Mouse (Mus musculus) C2C12 (cell line): ENCODE data around the gene Fbln2. TPM values are rescaled to one million over a fixed set of nuclear protein-coding genes. Genes with fewer than 3 reads are reported as not detected.

Source experiments
- H3K27me3 ChIP-seq: one replicate; pipeline ENCODE4 v1.6.1; 2011; ENCODE audit not compliant: control insufficient read depth, insufficient read depth, insufficient read length
- H3K36me3 ChIP-seq: one replicate; pipeline ENCODE4 v1.6.1; 2011; ENCODE audit not compliant: control insufficient read depth, insufficient read depth
- H3K4me3 ChIP-seq: one replicate; pipeline ENCODE4 v1.5.1; 2011; ENCODE audit warnings: mild to moderate bottlenecking, control low read depth; ENCODE audit not compliant: poor library complexity, insufficient read depth, severe bottlenecking
- H3K79me2 ChIP-seq: one replicate; pipeline ENCODE4 v1.6.1; 2011; ENCODE audit not compliant: control insufficient read depth, insufficient read depth
- H3K79me3 ChIP-seq: one replicate; pipeline ENCODE4 v1.6.1; 2011; ENCODE audit warnings: low read depth, control low read depth
- H3ac ChIP-seq: one replicate; pipeline ENCODE3; 2011; ENCODE audit warnings: low read depth; ENCODE audit not compliant: control insufficient read depth, insufficient read length
- CEBPB ChIP-seq: IDR thresholded peaks from one replicate; pipeline ENCODE4 v1.6.1; 2011; ENCODE audit warnings: low read depth, mild to moderate bottlenecking, control low read depth, moderate library complexity
- CTCF ChIP-seq: IDR thresholded peaks from one replicate; pipeline ENCODE4 v1.5.1; 2011; ENCODE audit not compliant: control insufficient read depth, insufficient read depth, insufficient read length
- FOSL1 ChIP-seq: IDR thresholded peaks from one replicate; pipeline ENCODE4 v1.8.0; 2011; ENCODE audit warnings: mild to moderate bottlenecking, low read length; ENCODE audit not compliant: poor library complexity, insufficient read depth, severe bottlenecking
- MAX ChIP-seq: IDR thresholded peaks from one replicate; pipeline ENCODE4 v1.6.1; 2011; ENCODE audit warnings: mild to moderate bottlenecking, control low read depth
- MYOD1 ChIP-seq: IDR thresholded peaks from one replicate; pipeline ENCODE4 v1.6.1; 2011; ENCODE audit warnings: low read depth; ENCODE audit not compliant: control insufficient read depth, insufficient read length
- MYOG ChIP-seq: IDR thresholded peaks from one replicate; pipeline ENCODE4 v1.6.1; 2011; ENCODE audit not compliant: control insufficient read depth, insufficient read length; ENCODE audit errors: extremely low read depth
- USF1 ChIP-seq: IDR thresholded peaks from one replicate; pipeline ENCODE4 v1.6.1; 2011; ENCODE audit warnings: low read depth, mild to moderate bottlenecking, control low read depth, moderate library complexity
- polyA plus RNA-seq: library from polyadenylated mRNA; unstranded; fragments of >200 nt; fragmentation: generic; extraction: Trizol; gene quantifications from one replicate; pipeline ENCODE4 v1.2.1, GENCODE M21; 2012; ENCODE audit warnings: missing spikeins

Gene Fbln2
- polyA plus RNA-seq, 1 experiment = 91.6 TPM

- TF ChIP-seq FOSL1 = no peak
- no peak for TF ChIP-seq MAX
- no peak for TF ChIP-seq CTCF
- TF ChIP-seq MYOD1 = no peak
- no peak for TF ChIP-seq MYOG
- no peak for TF ChIP-seq CEBPB
- no peak for TF ChIP-seq USF1
- no peaks in the 10 kb centered on the region for H3K36me3 ChIP-seq
- no peaks in the 10 kb centered on the region for H3K79me2 ChIP-seq
- no peak overlapping the region for H3ac ChIP-seq
- H3K27me3 ChIP-seq = no peaks in the 10 kb centered on the region
- H3K79me3 ChIP-seq = no peaks in the 10 kb centered on the region
- H3K4me3 ChIP-seq = no peak overlapping the region
Measured at GRCm38 (mm10) chr6:91182075-91182490, 30.2 kb upstream of the Fbln2 start.

- Histone ChIP-seq H3K4me3 (no peak overlapping the region), H3K36me3 (no peaks in the 10 kb centered on the region), H3K27me3 (no peaks in the 10 kb centered on the region), H3ac (no peak overlapping the region), H3K79me2 (no peaks in the 10 kb centered on the region), H3K79me3 (no peaks in the 10 kb centered on the region)
- TF ChIP-seq USF1 (no peak), CEBPB (no peak), FOSL1 (no peak), MYOG (no peak), MAX (no peak), CTCF (no peak), MYOD1 (no peak)
Measured at GRCm38 (mm10) chr6:91183041-91183440, 29.2 kb upstream of the Fbln2 start.

GRCm38 (mm10) chr6:91183980-91184379, 28.3 kb upstream of the Fbln2 start:
- no peaks in the 10 kb centered on the region for H3K79me3 ChIP-seq
- no peak for TF ChIP-seq CTCF
- no peak for TF ChIP-seq CEBPB
- TF ChIP-seq FOSL1 = no peak
- TF ChIP-seq USF1 = no peak
- TF ChIP-seq MAX = no peak
- TF ChIP-seq MYOD1 = no peak
- TF ChIP-seq MYOG = no peak
- no peak overlapping the region for H3K4me3 ChIP-seq
- H3ac ChIP-seq = no peak overlapping the region
- H3K27me3 ChIP-seq = no peaks in the 10 kb centered on the region
- H3K36me3 ChIP-seq = no peaks in the 10 kb centered on the region
- H3K79me2 ChIP-seq = no peaks in the 10 kb centered on the region

- Histone ChIP-seq H3K27me3 (no peaks in the 10 kb centered on the region), H3K79me3 (no peaks in the 10 kb centered on the region), H3ac (no peak overlapping the region), H3K4me3 (no peak overlapping the region), H3K79me2 (no peaks in the 10 kb centered on the region), H3K36me3 (no peaks in the 10 kb centered on the region)
- TF ChIP-seq MAX (no peak), MYOG (no peak), USF1 (no peak), MYOD1 (no peak), CTCF (no peak), CEBPB (no peak)
Measured at GRCm38 (mm10) chr6:91184776-91185175, 27.5 kb upstream of the Fbln2 start.

GRCm38 (mm10) chr6:91185502-91185901, 26.8 kb upstream of the Fbln2 start:
- Histone ChIP-seq H3K4me3 (no peak overlapping the region), H3K79me2 (no peaks in the 10 kb centered on the region), H3K27me3 (no peaks in the 10 kb centered on the region), H3K36me3 (no peaks in the 10 kb centered on the region), H3K79me3 (no peaks in the 10 kb centered on the region), H3ac (no peak overlapping the region)
- TF ChIP-seq USF1 (no peak), CTCF (no peak), CEBPB (no peak), MAX (no peak), MYOD1 (no peak), MYOG (no peak), FOSL1 (no peak)

- Histone ChIP-seq H3K27me3 (no peaks in the 10 kb centered on the region), H3K36me3 (no peaks in the 10 kb centered on the region), H3ac (no peak overlapping the region), H3K79me3 (no peaks in the 10 kb centered on the region), H3K4me3 (no peak overlapping the region), H3K79me2 (no peaks in the 10 kb centered on the region)
- TF ChIP-seq MAX = no peak
- TF ChIP-seq CTCF = peak; percentile 56
Measured at GRCm38 (mm10) chr6:91186161-91186931, 25.9 kb upstream of the Fbln2 start.
